Mouse (Mus musculus) midbrain, embryonic 10.5 days (tissue): ENCODE data around the gene Olfr1305. TPM values are rescaled to one million over a fixed set of nuclear protein-coding genes. Genes with fewer than 3 reads are reported as not detected.

Source experiments
- DNase-seq: peaks from one replicate; pipeline ENCODE4 v3.0.0-alpha.2; 2017; ENCODE audit warnings: low spot score
- H3K27ac ChIP-seq: fragments of 300-500 bp; sonication (generic); replicated peaks from 2 replicates; pipeline ENCODE4 v1.5.1; 2016; ENCODE audit warnings: mild to moderate bottlenecking
- H3K27me3 ChIP-seq: fragments of 300-500 bp; sonication (generic); 2 replicates; pipeline ENCODE4 v1.6.1; 2016; ENCODE audit warnings: low read depth, mild to moderate bottlenecking; ENCODE audit not compliant: poor library complexity, severe bottlenecking
- H3K36me3 ChIP-seq: fragments of 300-500 bp; sonication (generic); 2 replicates; pipeline ENCODE4 v1.6.1; 2016; ENCODE audit warnings: mild to moderate bottlenecking, moderate library complexity
- H3K4me1 ChIP-seq: fragments of 300-500 bp; sonication (generic); 2 replicates; pipeline ENCODE4 v1.6.1; 2016
- H3K4me3 ChIP-seq: fragments of 300-500 bp; sonication (generic); 2 replicates; pipeline ENCODE4 v1.5.1; 2016; ENCODE audit warnings: mild to moderate bottlenecking, moderate library complexity
- H3K9me3 ChIP-seq: fragments of 300-500 bp; sonication (generic); replicated peaks from 2 replicates; pipeline ENCODE4 v1.6.1; 2016; ENCODE audit warnings: mild to moderate bottlenecking
- WGBS: fragments of 180-500 bp; shearing (Covaris S2); methylation state at CpG from one replicate; pipeline ENCODE4 v1.1.7; 2016; 5-methylcytosine and 5-hydroxymethylcytosine counted together
- polyA plus RNA-seq: library from polyadenylated mRNA; unstranded; fragments of >200 nt; fragmentation: Nextera tagmentation; extraction: Ambion mirVana; gene quantifications from 2 replicates; pipeline ENCODE4 v1.2.1, GENCODE M21; 2016

Gene Olfr1305
- not detected in 2 replicates for polyA plus RNA-seq

DNA sequence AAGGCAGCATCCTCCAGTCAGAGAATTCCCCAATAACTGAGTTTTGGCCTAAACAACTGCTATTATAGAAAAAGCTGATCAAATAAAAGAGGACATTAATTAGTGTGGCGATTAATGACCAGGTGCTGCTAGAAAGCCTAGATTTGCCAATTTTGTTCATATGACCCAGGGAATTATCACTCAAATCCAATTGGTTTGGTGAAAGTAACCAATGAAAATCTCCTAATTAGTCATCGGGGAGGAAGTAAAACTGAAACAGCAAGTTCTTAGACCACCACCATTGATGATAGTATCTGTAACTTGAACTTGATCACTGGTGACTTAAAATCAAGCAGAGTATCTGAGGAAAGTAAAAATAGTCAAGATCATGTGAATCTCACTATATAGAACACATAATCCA, at the start of gene Olfr1305:
Gene Olfr1305 (minus strand): TSS at position 101 of the 400 bp plus-strand sequence.
- Histone ChIP-seq H3K27me3 (no peaks in the 10 kb centered on the region), H3K4me1 (no peaks in the 10 kb centered on the region), H3K9me3 (no peaks in the 10 kb centered on the region), H3K4me3 (no peak within 1 kb of the TSS), H3K36me3 (no peaks in the 10 kb centered on the region), H3K27ac (no peak within 1 kb of the TSS)
- DNase-seq = no peak
- 85% methylated on average over 2 of the region's 2 CpGs for WGBS

DNA sequence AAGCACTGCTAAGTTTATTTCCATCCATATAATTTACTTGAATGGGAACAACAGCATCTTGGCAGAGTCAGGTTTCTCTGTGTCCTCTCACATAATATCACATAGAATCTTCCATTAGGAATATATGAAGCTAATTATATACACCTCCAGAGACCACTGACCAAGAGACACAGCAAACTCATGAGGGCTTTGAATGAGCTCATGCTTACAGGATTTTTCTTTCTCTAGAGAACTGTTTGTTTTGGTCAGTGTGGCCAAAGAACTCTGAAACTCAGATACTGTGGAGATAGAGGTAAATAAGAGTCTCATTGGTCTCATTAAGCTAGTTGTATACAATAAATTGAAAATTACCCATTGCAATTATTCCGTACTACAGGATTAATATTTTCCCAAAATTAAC, 39.2 kb upstream of the Olfr1305 start, which contains the start of gene Olfr1306:
Gene Olfr1306 (minus strand): TSS at position 101 of the 400 bp plus-strand sequence.
- 81% methylated on average over 1 of the region's 1 CpGs for WGBS
- no peak for DNase-seq

DNA sequence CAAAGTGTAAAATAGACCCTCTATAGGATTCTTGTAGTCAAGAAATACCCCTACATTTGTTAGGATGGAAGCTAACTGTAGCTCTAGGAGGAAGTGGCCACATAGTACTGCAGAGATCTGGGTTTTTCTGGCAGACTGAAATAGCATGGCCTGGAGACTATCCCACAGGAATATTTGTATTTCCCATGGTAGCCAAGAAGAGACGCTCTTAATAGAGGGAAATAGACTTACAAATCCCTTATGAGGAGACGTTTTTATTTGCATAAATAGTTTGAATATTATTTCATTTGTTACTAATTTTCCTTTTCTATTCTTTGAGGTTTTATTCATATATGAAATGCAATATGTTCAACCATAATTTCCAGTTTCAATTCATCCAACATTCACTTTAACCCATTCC, 56.7 kb downstream of the Olfr1305 start, which contains the start of gene Olfr1303:
Gene Olfr1303 (minus strand): TSS at position 101 of the 400 bp plus-strand sequence.
- no peaks in the 10 kb centered on the region for H3K36me3 ChIP-seq
- no peaks in the 10 kb centered on the region for H3K27me3 ChIP-seq
- H3K4me1 ChIP-seq = no peaks in the 10 kb centered on the region
- H3K27ac ChIP-seq = no peak within 1 kb of the TSS
- 86% methylated on average over 2 of the region's 2 CpGs for WGBS
- no peaks in the 10 kb centered on the region for H3K9me3 ChIP-seq
- H3K4me3 ChIP-seq = no peak within 1 kb of the TSS
- DNase-seq = no peak

More for the DNA sequence above, 39.2 kb upstream of the Olfr1305 start, which contains the start of gene Olfr1306:
- Histone ChIP-seq H3K27ac (no peak within 1 kb of the TSS), H3K4me1 (no peaks in the 10 kb centered on the region), H3K4me3 (no peak within 1 kb of the TSS), H3K36me3 (no peaks in the 10 kb centered on the region), H3K9me3 (peaks cover 5% of the 10 kb centered on the region; the same call in 1 of the 2 replicates), H3K27me3 (no peaks in the 10 kb centered on the region)

Other genes starting within 250 kb of the Olfr1305 start
- gene Olfr1298, start 227.9 kb downstream of the Olfr1305 start, polyA plus RNA-seq = not detected in 2 replicates
- gene Olfr1299, start 215.7 kb downstream of the Olfr1305 start, polyA plus RNA-seq = not detected in 2 replicates
- gene Olfr1301, start 126.1 kb downstream of the Olfr1305 start, polyA plus RNA-seq = not detected in 2 replicates
- gene Olfr1302, start 99.7 kb downstream of the Olfr1305 start, polyA plus RNA-seq = not detected in 2 replicates
- not detected in 2 replicates for gene Olfr1303, start 56.8 kb downstream of the Olfr1305 start, polyA plus RNA-seq
- not detected in 2 replicates for gene Olfr1306, start 39.1 kb upstream of the Olfr1305 start, polyA plus RNA-seq
- not detected in 2 replicates for gene Olfr1307, start 72.3 kb upstream of the Olfr1305 start, polyA plus RNA-seq
- not detected in 2 replicates for gene Olfr1308, start 87.8 kb upstream of the Olfr1305 start, polyA plus RNA-seq
- gene Olfr1309, start 113.1 kb upstream of the Olfr1305 start, polyA plus RNA-seq = not detected in 2 replicates
- gene Olfr1310, start 135.6 kb upstream of the Olfr1305 start, polyA plus RNA-seq = not detected in 2 replicates
- gene Olfr1311, start 147.3 kb upstream of the Olfr1305 start, polyA plus RNA-seq = not detected in 2 replicates
- gene Olfr1312, start 173.1 kb upstream of the Olfr1305 start, polyA plus RNA-seq = not detected in 2 replicates
- not detected in 2 replicates for gene Olfr1313, start 200.7 kb upstream of the Olfr1305 start, polyA plus RNA-seq
- not detected in 2 replicates for gene Olfr1314, start 219.6 kb upstream of the Olfr1305 start, polyA plus RNA-seq
- not detected in 2 replicates for gene Olfr1315-ps1, start 238.3 kb upstream of the Olfr1305 start, polyA plus RNA-seq